Mouse (Mus musculus) cerebellum, adult 2 months (tissue): Measurements from ENCODE around the gene Tmed6.

Experiments
- CTCF ChIP-seq: fragments of 200-500 bp; IDR thresholded peaks from 2 replicates; pipeline ENCODE4 v1.5.1; 2011; ENCODE audit warnings: low read depth, mild to moderate bottlenecking, control low read depth, low read length, moderate library complexity, borderline replicate concordance; ENCODE audit not compliant: insufficient read depth
- POLR2A ChIP-seq: fragments of 200-500 bp; IDR thresholded peaks from 2 replicates; pipeline ENCODE4 v1.6.1; 2011; ENCODE audit warnings: low read length, control low read depth, borderline replicate concordance; ENCODE audit not compliant: insufficient read depth

DNA sequence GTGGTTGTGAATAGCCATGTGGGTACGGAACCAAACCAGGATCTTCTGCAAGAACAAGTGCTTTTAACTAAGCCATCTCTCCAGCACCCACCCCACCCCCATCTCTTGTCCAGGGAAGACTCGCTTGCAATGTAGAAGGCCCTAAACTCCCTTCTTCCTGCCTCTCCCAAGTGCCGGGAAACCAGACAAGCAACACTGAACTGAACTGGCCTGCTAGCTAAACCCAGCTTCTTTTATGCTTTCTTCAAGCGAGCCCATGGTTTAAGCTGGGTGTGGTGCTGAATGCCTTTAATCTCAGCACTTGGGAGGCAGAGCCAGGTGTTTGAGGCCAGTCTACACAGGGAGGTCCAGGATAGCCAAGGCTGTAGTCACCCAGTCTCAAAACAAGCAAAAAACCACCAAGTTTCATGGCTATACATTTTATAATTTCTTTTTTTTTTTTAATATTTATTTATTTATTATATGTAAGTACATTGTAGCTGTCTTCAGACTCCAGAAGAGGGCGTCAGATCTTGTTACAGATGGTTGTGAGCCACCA, 23.2 kb upstream of the Tmed6 start:
- no peak for TF ChIP-seq POLR2A
- no peak for TF ChIP-seq CTCF
